Mouse (Mus musculus) olfactory bulb, adult 2 months (tissue): ENCODE measurements around the gene Thrb. TPM values are rescaled to one million over a fixed set of nuclear protein-coding genes. Genes with fewer than 3 reads are reported as not detected.

ENCODE experiments used
- H3K27ac ChIP-seq: fragments of 200-500 bp; 2 replicates; pipeline ENCODE4 v1.5.1; 2012; ENCODE audit warnings: low read depth, low read length; ENCODE audit not compliant: insufficient read depth
- H3K4me1 ChIP-seq: fragments of 200-500 bp; 2 replicates; pipeline ENCODE4 v1.6.1; 2012; ENCODE audit warnings: low read length; ENCODE audit not compliant: control insufficient read depth, insufficient read depth
- H3K4me3 ChIP-seq: fragments of 200-500 bp; 2 replicates; pipeline ENCODE4 v1.5.1; 2012; ENCODE audit warnings: mild to moderate bottlenecking, low read depth, low read length, moderate library complexity; ENCODE audit not compliant: insufficient read depth
- CTCF ChIP-seq: fragments of 200-500 bp; IDR thresholded peaks from 2 replicates; pipeline ENCODE4 v1.5.1; 2012; ENCODE audit warnings: low read depth, mild to moderate bottlenecking, low read length, moderate library complexity; ENCODE audit not compliant: insufficient read depth
- POLR2A ChIP-seq: fragments of 200-500 bp; IDR thresholded peaks from 2 replicates; pipeline ENCODE4 v1.6.1; 2012; ENCODE audit warnings: mild to moderate bottlenecking, low read depth, low read length, moderate library complexity; ENCODE audit not compliant: insufficient read depth
- WGBS: fragments of 180-500 bp; shearing (Covaris S2); methylation state at CpG from one replicate; pipeline ENCODE4 v1.1.7; 2018; 5-methylcytosine and 5-hydroxymethylcytosine counted together
- polyA plus RNA-seq: library from polyadenylated mRNA; stranded (reverse); fragments of >200 nt; gene quantifications from 2 replicates; pipeline ENCODE4 v1.2.4, GENCODE M21; 2012; ENCODE audit warnings: low replicate concordance; ENCODE audit not compliant: missing spikeins, insufficient read depth, insufficient read length

The Thrb gene
- polyA plus RNA-seq, 1 experiment = not detected

DNA sequence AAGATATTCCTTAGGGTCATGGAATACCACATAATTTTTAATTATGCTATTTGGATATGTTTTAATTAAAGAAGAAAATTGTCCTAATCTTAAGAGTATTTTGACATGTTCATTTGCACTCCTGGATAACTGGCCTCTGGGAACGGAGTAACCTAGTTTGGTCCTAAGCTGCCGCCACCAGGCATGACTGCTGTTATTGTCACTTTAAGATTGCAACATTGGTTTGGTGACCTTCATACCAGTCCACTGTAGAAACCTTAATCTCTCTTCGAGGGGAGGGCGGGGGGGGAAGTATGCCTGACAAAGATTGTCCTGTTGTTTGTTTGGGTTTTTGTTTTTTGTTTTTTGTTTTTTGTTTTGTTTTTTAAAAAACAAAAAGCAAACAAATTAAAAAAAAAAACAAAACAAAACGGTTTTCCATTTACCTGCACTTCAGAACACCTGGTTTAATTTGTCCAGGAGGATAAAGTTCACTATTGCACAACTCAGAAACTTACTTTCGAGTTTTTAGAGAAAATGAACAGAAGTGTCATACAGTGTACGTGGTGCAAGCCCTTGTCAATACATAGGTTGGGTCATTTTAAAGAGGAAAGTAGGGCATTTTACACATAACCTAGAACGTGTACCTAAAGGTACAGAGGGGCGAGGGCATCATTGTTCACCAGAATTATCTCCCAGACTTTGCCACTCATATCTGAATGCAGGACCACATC, 38.0 kb downstream of the Thrb start:
- Histone ChIP-seq H3K27ac (no peak overlapping the region), H3K4me3 (no peak overlapping the region), H3K4me1 (no peaks in the 10 kb centered on the region)
- TF ChIP-seq POLR2A = no peak
- no peak for TF ChIP-seq CTCF
- 89% methylated on average over 9 of the region's 9 CpGs for WGBS

DNA sequence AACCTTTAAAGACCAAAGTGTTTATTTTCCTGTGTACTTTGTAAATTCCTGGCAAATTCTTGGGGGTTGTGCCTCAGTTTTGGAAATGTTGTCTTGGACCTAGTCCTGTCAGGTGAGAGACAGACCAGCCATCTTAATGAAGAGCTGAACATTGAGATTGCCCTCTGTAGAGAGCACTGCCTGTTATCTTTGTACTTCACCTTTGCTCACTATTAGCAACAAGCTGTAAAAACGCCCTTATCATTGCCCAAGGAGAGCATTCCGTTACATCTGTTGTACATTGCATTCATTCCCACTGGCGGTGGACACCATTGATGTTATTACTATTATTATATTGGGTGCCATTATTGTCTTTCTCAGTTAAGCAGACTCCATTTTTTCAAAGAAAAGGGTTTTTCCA, 40.2 kb downstream of the Thrb start:
- 93% methylated on average over 3 of the region's 3 CpGs for WGBS
- no peaks in the 10 kb centered on the region for H3K4me1 ChIP-seq
- TF ChIP-seq CTCF (no peak), POLR2A (no peak)
- H3K4me3 ChIP-seq = no peak overlapping the region
- no peak overlapping the region for H3K27ac ChIP-seq

GRCm38 (mm10) chr14:17713297-17713904, 53.3 kb downstream of the Thrb start:
- Histone ChIP-seq H3K27ac (no peak overlapping the region), H3K4me1 (no peaks in the 10 kb centered on the region)
- TF ChIP-seq CTCF (no peak), POLR2A (no peak)

DNA sequence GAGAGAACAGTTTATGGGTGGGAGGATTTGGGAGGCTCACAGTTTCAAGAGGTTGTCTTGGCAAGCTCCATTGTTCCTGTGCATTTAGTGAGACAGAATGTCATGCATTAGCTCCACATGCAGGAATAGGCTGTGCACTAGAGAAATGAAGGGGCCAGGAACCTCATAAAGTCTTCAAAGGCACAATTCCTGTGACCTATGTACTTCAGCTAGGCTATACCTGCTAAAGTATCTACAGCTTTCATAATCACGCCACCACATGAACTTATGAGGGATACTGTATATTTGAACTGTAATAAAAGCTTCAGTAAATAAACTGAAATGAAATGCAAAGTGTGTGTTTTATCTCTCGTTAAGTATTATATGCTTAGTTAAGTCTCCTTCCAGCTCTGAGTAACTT, 59.4 kb downstream of the Thrb start:
- no peak overlapping the region for H3K4me3 ChIP-seq
- H3K4me1 ChIP-seq = no peaks in the 10 kb centered on the region
- 90% methylated on average over 2 of the region's 2 CpGs for WGBS
- no peak overlapping the region for H3K27ac ChIP-seq
- TF ChIP-seq POLR2A (no peak), CTCF (no peak)

More at GRCm38 (mm10) chr14:17713297-17713904, 53.3 kb downstream of the Thrb start:
- 80% methylated on average over 7 of the region's 7 CpGs for WGBS
- H3K4me3 ChIP-seq = no peak overlapping the region

GRCm38 (mm10) chr14:17722824-17723445, 62.9 kb downstream of the Thrb start:
- H3K4me3 ChIP-seq = no peak overlapping the region
- 29% methylated on average over 1 of the region's 1 CpGs for WGBS
- H3K4me1 ChIP-seq = no peaks in the 10 kb centered on the region
- TF ChIP-seq CTCF (no peak), POLR2A (no peak)
- H3K27ac ChIP-seq = no peak overlapping the region

GRCm38 (mm10) chr14:17724577-17724976, 64.5 kb downstream of the Thrb start:
- no peak overlapping the region for H3K4me3 ChIP-seq
- 92% methylated on average over 3 of the region's 3 CpGs for WGBS
- H3K4me1 ChIP-seq = no peaks in the 10 kb centered on the region
- H3K27ac ChIP-seq = no peak overlapping the region
- TF ChIP-seq POLR2A (no peak), CTCF (no peak)

DNA sequence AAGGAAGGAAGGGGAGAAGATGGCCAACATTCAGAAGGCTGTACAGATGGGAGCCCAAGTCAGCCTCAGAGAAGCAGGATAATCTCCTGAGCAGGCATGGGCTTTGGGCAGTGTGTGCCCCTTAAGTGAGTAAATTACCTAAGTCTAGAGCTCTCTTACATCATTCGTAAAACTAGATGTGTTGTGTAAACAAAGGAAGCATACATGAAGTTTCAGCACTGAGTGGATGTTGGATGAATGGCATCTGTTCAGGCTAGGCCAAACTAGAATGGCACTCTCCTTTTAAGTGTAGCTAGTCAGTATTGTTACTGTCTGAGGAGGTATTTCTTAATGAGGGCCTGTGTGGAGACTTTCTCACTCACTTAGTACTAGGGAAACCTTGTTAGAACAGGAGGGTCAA, 66.8 kb downstream of the Thrb start:
- Histone ChIP-seq H3K27ac (no peak overlapping the region), H3K4me1 (no peaks in the 10 kb centered on the region), H3K4me3 (no peak overlapping the region)
- 54% methylated on average over 1 of the region's 1 CpGs for WGBS
- TF ChIP-seq POLR2A (no peak), CTCF (no peak)

GRCm38 (mm10) chr14:17727878-17728277, 67.8 kb downstream of the Thrb start:
- TF ChIP-seq CTCF (no peak), POLR2A (no peak)
- no peak overlapping the region for H3K4me3 ChIP-seq
- H3K27ac ChIP-seq = no peak overlapping the region
- 93% methylated on average over 4 of the region's 4 CpGs for WGBS
- H3K4me1 ChIP-seq = no peaks in the 10 kb centered on the region

DNA sequence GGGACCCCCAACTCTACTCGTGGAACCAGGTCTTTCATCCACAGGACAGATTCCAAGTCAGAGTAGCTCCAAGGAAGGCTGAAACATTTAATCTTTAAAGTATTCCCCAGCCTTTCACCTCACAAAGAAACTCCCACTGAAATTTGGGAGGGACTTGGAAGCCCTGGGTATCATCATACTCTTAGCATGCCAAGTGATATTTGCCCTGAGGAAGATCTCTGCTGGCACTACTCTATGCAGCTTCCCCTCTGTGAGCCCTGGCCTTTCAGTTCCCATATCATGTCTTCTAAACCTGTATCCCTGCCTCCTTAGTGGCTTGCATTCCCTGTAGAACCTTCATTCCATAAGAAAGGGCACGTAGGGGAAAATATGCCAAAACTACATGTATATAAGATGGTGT, 68.8 kb downstream of the Thrb start:
- Histone ChIP-seq H3K27ac (no peak overlapping the region), H3K4me3 (no peak overlapping the region), H3K4me1 (no peaks in the 10 kb centered on the region)
- WGBS = 85% methylated on average over 2 of the region's 2 CpGs
- no peak for TF ChIP-seq POLR2A
- TF ChIP-seq CTCF = no peak
